Mouse (Mus musculus) liver, postnatal 0 days (tissue): ENCODE data around the gene Scube2.

ENCODE experiments used
- CTCF ChIP-seq: sonication (generic); IDR thresholded peaks from 2 replicates; pipeline ENCODE4 v1.5.1; 2016; ENCODE audit warnings: antibody characterized with exemption, low read depth
- EP300 ChIP-seq: IDR thresholded peaks from 2 replicates; pipeline ENCODE4 v1.6.1; 2016; ENCODE audit warnings: antibody characterized with exemption, low read depth, mild to moderate bottlenecking

DNA sequence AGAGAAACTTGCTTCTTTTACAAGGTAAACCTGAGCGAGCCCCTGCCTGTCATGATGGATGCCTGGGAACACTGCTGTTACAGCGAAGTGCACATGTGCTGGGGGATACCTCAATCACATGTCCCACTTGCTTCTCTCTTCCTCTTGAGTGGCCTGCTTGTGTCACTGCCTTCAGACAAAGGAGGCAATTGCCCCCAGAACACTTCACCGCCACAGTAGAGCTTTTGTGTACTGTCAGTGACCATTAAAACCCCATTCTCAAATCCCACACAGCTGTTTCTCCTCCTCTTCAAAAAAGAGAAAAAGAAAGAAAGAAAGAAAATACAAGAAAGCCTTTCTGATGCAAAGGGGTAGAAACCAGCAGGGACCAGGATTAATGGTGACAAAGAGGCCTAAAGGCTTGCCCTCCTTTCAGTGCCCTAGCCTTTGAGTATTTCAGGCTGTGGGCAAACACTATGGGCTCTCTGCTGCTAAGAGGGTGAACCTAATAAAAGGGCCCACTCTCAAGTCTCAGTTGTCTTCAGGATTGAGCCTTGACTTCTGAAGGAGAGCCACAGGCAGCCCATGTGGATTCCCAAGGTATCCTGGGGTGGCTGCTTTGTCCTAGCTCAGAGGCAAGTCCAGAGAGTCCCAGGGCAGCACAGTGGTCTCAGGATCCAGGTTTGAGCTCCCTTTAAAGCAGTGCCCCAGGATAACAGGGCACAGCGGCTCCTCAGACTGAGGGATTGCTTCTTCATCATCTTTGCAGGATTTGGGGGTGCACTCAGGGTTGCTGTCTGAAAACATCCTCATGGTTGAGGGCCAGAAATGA lies 51.9 kb downstream of the Scube2 start:
- TF ChIP-seq EP300 (no peak), CTCF (no peak)
